Mouse (Mus musculus): Measurements from ENCODE around the gene Opn4. TPM values are rescaled to one million over a fixed set of nuclear protein-coding genes. Genes with fewer than 3 reads are reported as not detected.

Opn4 gene
- polyA plus RNA-seq, 1 experiment from 2014 or later: not detected

Other genes starting within 250 kb of the Opn4 start
- 1.8 and 8.3 TPM in 2 replicates for gene Fam25c, start 244.7 kb downstream of the Opn4 start, polyA plus RNA-seq (2015; fragmentation: Nextera tagmentation; extraction: Ambion mirVana)
- 27.4 and 32.7 TPM in 2 replicates for gene Sncg, start 225.4 kb downstream of the Opn4 start, polyA plus RNA-seq (2015; fragmentation: Nextera tagmentation; extraction: Ambion mirVana)
- gene Mmrn2, start 224.7 kb downstream of the Opn4 start, polyA plus RNA-seq (2015; fragmentation: Nextera tagmentation; extraction: Ambion mirVana): 8.2 and 8.9 TPM in 2 replicates
- 47.1 and 49.9 TPM in 2 replicates for gene Bmpr1a, start 96.8 kb downstream of the Opn4 start, polyA plus RNA-seq (2015; fragmentation: Nextera tagmentation; extraction: Ambion mirVana)
- gene 9230112D13Rik, start 77.3 kb downstream of the Opn4 start, polyA plus RNA-seq (2015; fragmentation: Nextera tagmentation; extraction: Ambion mirVana): not detected in 2 replicates
- 2.5 and 4.1 TPM in 2 replicates for gene Ldb3, start 11.5 kb downstream of the Opn4 start, polyA plus RNA-seq (2015; fragmentation: Nextera tagmentation; extraction: Ambion mirVana)
- 28.5 and 28.8 TPM in 2 replicates for gene Wapl, start 73.8 kb upstream of the Opn4 start, polyA plus RNA-seq (2015; fragmentation: Nextera tagmentation; extraction: Ambion mirVana)
- gene Grid1, start 220.0 kb upstream of the Opn4 start, polyA plus RNA-seq (2015; fragmentation: Nextera tagmentation; extraction: Ambion mirVana): 0.76 and 1.4 TPM in 2 replicates

Measured in stomach, embryonic 15.5 days (tissue).